Mouse (Mus musculus) heart, embryonic 13.5 days (tissue): ENCODE measurements around the gene Spindoc. TPM values are rescaled to one million over a fixed set of nuclear protein-coding genes. Genes with fewer than 3 reads are reported as not detected.
"Not testable (repeated sequence)": the region's sequence is repeated elsewhere in the genome, so short reads cannot be mapped to it uniquely, and the experiment has no call there.

Experiments
- ATAC-seq: fragments of 200-750 bp; cut with Nextera tagmentation; 2 replicates; pipeline ENCODE4 v1.8.0; 2017; ENCODE audit warnings: moderate TSS enrichment; ENCODE audit not compliant: insufficient number of reproducible peaks, low FRiP score, low TSS enrichment; ENCODE audit errors: extremely low read depth
- H3K27ac ChIP-seq: fragments of 300-500 bp; sonication (generic); replicated peaks from 2 replicates; pipeline ENCODE4 v1.5.1; 2015; ENCODE audit warnings: moderate library complexity, mild to moderate bottlenecking, inconsistent platforms
- H3K27me3 ChIP-seq: fragments of 300-500 bp; sonication (generic); replicated peaks from 2 replicates; pipeline ENCODE4 v1.6.1; 2015; ENCODE audit warnings: mild to moderate bottlenecking, inconsistent platforms
- H3K36me3 ChIP-seq: fragments of 300-500 bp; sonication (generic); 2 replicates; pipeline ENCODE4 v1.6.1; 2015; ENCODE audit warnings: mild to moderate bottlenecking, inconsistent platforms
- H3K4me1 ChIP-seq: fragments of 300-500 bp; sonication (generic); 2 replicates; pipeline ENCODE4 v1.6.1; 2015; ENCODE audit warnings: inconsistent platforms
- H3K4me2 ChIP-seq: fragments of 300-500 bp; sonication (generic); 2 replicates; pipeline ENCODE4 v1.6.1; 2015; ENCODE audit warnings: inconsistent platforms, mild to moderate bottlenecking, moderate library complexity
- H3K4me3 ChIP-seq: fragments of 300-500 bp; sonication (generic); 2 replicates; pipeline ENCODE4 v1.5.1; 2015; ENCODE audit warnings: moderate library complexity, mild to moderate bottlenecking, inconsistent platforms
- H3K9ac ChIP-seq: fragments of 300-500 bp; sonication (generic); 2 replicates; pipeline ENCODE4 v1.6.1; 2015; ENCODE audit warnings: inconsistent platforms, mild to moderate bottlenecking, moderate library complexity
- H3K9me3 ChIP-seq: fragments of 300-500 bp; sonication (generic); 2 replicates; pipeline ENCODE4 v1.6.1; 2016; ENCODE audit warnings: inconsistent platforms
- WGBS: fragments of 180-500 bp; shearing (Covaris S2); methylation state at CpG from one replicate; pipeline ENCODE4 v1.1.7; 2015; ENCODE audit warnings: mixed read lengths; 5-methylcytosine and 5-hydroxymethylcytosine counted together
- polyA plus RNA-seq: library from polyadenylated mRNA; unstranded; fragments of >200 nt; fragmentation: Nextera tagmentation; extraction: Ambion mirVana; gene quantifications from 2 replicates; pipeline ENCODE4 v1.2.1, GENCODE M21; 2015

Spindoc gene
- polyA plus RNA-seq, 1 experiment from 2014 or later: 18.8 TPM

DNA sequence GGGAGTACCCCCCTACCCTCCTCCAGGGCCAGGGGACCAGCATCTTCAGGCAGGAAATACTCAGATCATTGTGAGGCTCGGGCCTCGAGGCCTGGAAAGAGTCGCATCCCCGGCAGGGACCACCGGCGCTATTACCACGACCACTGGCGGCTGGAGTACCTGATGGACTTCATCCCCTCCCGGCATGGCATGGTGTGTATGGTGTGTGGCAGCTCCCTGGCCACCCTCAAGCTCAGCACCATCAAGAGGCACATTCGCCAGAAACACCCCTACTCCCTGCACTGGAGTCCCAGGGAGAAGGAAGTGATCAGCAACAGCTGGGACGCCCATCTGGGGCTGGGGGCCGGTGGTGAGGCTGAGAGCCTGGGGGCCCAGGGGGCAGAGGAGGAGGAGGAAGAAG, 37.3 kb upstream of the Spindoc start:
- H3K4me2 ChIP-seq: peak overlapping the region; percentile 71
- H3K4me1 ChIP-seq: peaks cover 80% of the 10 kb centered on the region
- peak overlapping the region; percentile 100 for H3K9ac ChIP-seq
- H3K9me3 ChIP-seq: no peaks in the 10 kb centered on the region
- peaks cover 53% of the 10 kb centered on the region for H3K36me3 ChIP-seq
- ATAC-seq: no peak
- H3K27ac ChIP-seq: no peak overlapping the region
- no peak overlapping the region for H3K4me3 ChIP-seq
- 66% methylated on average over 12 of the region's 12 CpGs for WGBS
- no peaks in the 10 kb centered on the region for H3K27me3 ChIP-seq

DNA sequence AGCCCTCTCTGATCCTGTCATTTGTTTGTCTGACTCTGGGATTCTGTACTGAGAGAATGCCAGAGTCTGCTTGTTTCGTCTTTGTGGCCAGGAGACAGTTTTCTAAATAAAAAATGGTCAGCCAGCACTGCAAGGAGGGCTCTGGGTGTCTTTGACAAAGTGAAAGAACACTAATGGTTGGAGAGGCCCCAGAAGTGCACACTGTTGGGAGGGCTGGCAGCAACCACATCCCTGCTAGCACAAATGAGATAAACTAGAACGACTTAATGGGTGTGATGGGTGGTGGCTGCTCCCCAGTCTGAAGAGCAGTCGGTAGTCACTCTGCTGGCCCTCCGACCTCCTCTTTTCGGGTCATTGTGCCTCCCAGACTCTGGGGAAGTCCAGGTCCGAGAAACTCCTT, 36.3 kb upstream of the Spindoc start:
- Histone ChIP-seq H3K9me3 (no peaks in the 10 kb centered on the region), H3K4me2 (peak overlapping the region; percentile 71), H3K4me3 (peak overlapping the region; percentile 82), H3K9ac (peak overlapping the region; percentile 100), H3K27me3 (no peaks in the 10 kb centered on the region), H3K4me1 (peaks cover 71% of the 10 kb centered on the region), H3K36me3 (peaks cover 43% of the 10 kb centered on the region), H3K27ac (peak overlapping the region; percentile 57; the same call in 1 of the 2 replicates)
- 12% methylated on average over 6 of the region's 6 CpGs for WGBS
- ATAC-seq: no peak

DNA sequence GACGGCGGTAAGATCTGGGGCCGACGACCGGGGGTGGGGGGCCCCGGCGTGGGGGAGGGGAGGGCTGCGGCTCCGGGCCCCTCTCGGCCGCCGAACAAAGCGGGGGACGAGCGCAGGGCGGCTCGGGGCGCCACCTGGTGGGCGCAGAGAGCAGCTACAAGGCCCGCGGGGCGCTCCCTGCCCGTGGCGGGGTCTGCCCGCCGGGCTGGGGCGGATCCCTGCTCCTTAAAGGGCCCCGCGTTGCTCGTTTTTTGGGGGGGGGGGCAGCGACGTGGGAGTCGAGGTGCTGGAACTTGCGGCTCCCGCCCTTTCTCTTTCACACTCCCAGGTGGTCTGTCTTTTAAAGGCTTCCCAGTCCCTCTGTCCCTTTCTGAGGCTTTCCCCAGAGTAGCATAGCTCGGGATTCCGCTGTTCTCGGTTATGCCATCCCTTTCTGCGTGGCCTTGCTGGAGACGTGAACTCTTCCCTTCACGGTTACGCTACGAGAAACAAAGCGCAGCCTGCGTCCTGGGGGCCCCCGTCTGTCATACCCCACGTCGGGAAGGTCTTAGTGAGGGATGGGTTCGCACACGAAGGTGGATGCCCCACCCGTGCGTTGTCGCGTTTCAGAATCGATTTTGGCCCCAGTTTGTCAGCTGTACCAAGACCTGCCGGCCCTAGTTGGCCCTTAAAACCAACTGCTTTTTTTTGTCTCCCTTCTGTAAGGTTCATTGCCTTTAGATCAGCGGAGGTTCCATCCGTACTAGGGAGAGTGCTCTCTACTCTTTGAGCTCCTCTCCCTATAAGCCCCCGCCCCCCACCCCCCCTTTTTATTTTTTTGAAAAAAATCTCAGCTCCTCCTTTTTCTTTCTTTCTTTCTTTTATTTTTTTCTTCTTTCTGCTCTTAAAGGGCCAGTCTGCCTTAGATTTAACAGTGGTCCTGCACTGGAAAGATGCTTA, 35.4 kb upstream of the Spindoc start:
- Histone ChIP-seq H3K4me1 (peaks cover 61% of the 10 kb centered on the region), H3K36me3 (peaks cover 35% of the 10 kb centered on the region), H3K9ac (peak overlapping the region; percentile 100), H3K27me3 (no peaks in the 10 kb centered on the region), H3K9me3 (no peaks in the 10 kb centered on the region), H3K4me2 (peak overlapping the region; percentile 71), H3K4me3 (peak overlapping the region; percentile 82), H3K27ac (peak overlapping the region; percentile 95)
- ATAC-seq: 0 out of 2 replicates have a peak, but pooled peaks have one; percentile 21
- under 1% methylated on average over 54 of the region's 59 CpGs for WGBS

DNA sequence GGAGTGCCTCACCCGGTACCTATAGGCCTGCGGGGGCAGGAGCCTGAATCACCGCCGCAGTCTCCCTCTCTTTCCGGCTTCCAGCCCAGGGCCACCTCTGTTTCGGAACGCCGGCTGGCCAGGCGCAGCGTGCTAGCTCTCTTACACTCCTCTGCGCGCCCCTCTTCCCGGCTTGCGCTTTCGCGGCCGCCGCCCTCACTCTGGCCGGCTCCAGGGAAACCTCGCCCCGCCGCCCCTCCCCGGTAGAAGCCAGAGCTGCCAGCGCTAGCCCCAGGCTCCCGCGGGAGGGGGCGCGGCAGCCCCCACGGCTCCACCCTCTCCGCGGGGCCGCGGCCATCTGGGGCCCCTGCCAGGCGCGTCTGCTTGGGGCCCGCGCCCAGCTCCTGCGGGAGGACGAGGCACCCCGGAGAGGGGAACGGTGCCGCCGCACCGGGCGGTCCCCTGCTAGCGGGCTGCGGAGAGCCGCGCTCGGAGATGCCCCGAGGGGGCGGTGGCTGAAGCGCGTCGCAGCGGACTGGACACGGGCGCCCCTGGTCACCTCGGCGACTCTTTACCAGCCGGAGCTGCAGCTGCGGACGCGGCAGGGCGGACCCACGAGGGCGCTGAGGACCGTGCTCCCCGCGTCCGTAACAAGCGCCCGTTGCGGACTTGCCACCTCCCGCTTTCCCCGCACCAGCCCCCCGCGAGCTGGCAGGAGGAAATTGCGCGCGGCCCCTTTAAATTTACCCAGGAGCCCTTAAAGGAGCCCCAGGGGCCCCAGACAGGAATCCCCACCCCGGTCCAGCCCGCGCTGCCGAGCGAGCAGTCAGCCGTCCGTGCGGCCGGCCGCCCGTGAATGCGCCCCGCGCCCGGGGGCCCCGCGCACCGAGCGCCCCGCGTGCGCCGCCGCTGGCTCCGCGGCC, 34.3 kb upstream of the Spindoc start, which contains the start of gene 2700081O15Rik:
2700081O15Rik (plus strand) TSS at position 792 of the 902 bp plus-strand sequence.
- H3K27me3 ChIP-seq: no peaks in the 10 kb centered on the region
- peaks cover 24% of the 10 kb centered on the region for H3K36me3 ChIP-seq
- H3K4me3 ChIP-seq: peak within 1 kb of the TSS; percentile 82
- peak within 1 kb of the TSS; percentile 100 for H3K9ac ChIP-seq
- H3K9me3 ChIP-seq: no peaks in the 10 kb centered on the region
- ATAC-seq: peak; percentile 49; the same call in 1 of the 2 replicates
- peak within 1 kb of the TSS; percentile 71 for H3K4me2 ChIP-seq
- under 1% methylated on average over 106 of the region's 107 CpGs for WGBS
- peak within 1 kb of the TSS; percentile 95 for H3K27ac ChIP-seq
- H3K4me1 ChIP-seq: peaks cover 50% of the 10 kb centered on the region

DNA sequence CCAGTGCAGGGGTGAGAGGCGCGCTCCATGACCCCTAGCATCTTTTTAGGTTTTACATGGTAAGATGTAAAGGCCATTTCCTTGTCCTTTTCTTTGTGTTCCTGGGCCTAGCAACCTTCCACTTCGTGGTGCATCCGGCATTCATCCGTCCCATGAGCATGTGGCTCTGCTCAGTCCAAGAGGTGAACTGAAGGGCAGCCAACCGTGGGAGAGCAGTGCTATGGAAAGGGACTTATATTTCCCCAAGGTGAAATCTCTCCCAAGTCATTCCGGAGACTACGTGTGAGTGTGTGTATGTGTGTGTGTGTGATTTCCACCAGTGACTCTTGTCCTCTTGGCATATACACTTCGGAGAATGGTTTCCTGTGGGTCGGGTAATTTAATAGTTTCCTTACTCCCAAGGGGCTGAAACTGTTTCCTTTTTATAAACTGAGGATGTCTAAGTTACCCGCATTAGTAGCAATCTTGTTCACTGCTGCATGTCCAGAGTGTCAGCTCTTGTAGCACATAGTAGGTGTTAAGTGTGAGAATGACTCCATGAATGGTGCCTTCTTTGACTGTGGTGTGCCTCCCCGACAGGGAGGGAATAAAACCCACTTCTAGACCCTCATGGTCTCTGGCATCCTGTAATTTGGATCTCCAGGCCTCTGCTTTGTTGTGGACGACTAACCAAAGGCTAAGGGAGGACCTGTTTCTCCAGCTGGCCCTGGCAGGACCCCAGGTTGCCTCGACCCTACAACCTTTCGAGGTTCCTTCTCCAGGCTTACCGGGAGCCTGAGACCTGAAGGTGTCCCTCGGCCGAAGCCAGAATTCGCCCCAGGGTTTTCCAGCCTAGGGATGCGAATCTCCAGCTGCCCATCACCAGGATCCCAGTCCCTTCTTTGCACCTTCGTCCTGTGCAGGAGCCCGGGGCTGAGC, 33.4 kb upstream of the Spindoc start:
- peaks cover 15% of the 10 kb centered on the region for H3K36me3 ChIP-seq
- peak overlapping the region; percentile 82 for H3K4me3 ChIP-seq
- H3K9me3 ChIP-seq: no peaks in the 10 kb centered on the region
- peak overlapping the region; percentile 100 for H3K9ac ChIP-seq
- H3K4me1 ChIP-seq: peaks cover 41% of the 10 kb centered on the region
- WGBS: 28% methylated on average over 22 of the region's 22 CpGs
- no peaks in the 10 kb centered on the region for H3K27me3 ChIP-seq
- peak overlapping the region; percentile 71 for H3K4me2 ChIP-seq
- peak overlapping the region; percentile 95 for H3K27ac ChIP-seq
- 0 out of 2 replicates have a peak, but pooled peaks have one; percentile 1 for ATAC-seq

DNA sequence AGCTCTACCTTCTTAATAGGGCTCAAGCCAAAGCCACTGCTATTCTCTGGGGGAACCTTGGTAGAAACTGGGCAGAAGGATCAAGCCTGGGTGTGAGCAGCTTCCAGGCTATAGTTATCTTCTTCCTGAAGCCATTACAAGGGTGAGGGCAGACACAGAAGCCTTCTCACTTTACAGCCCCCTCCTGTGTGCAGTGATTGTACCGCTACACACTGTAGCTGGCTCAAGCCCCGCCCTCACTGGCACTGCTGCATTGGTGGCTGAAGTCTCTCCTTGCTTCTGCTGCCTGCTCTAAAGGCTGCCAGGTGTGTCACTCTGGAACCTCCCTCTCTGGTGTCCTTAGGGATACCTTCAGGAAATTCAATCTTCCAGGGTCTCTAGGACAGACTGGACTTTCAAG, 29.6 kb upstream of the Spindoc start:
- H3K36me3 ChIP-seq: no peaks in the 10 kb centered on the region
- H3K4me1 ChIP-seq: peaks cover 14% of the 10 kb centered on the region
- 60% methylated on average over 2 of the region's 2 CpGs for WGBS
- no peak overlapping the region for H3K4me3 ChIP-seq
- H3K9ac ChIP-seq: no peak overlapping the region
- H3K4me2 ChIP-seq: no peak overlapping the region
- ATAC-seq: no peak
- no peak overlapping the region for H3K27ac ChIP-seq
- H3K27me3 ChIP-seq: no peaks in the 10 kb centered on the region
- H3K9me3 ChIP-seq: 0 out of 2 replicates have a peak, but pooled peaks cover 3% of the 10 kb centered on the region

DNA sequence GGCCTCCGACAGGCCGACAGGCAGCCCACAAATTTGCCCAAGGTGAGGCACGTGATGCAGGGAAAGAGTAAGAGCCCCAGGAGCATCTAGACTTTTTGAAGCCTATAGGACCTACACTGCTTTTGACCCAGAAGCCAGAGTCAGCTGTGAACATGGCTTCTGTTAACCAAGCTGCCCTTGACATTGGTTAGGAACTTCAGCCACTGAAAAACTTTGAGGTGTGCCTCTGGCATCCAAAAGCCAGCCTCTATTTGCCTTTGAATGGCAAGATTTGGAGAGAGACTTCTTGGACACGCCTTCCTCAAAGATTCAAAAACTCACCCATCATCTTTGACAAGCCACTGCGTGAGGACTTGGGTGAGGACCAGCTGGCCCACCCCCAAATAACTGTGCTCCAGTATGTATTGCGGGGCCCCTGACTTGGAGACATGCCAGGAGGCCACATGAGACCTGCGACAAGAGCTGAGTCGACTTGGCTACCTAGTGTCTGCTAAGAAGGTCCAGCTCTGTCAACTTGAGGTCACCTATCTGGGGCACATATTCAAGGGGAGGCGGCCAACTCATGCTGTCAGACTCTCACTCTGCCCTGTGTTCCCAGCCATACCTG, 21.9 kb upstream of the Spindoc start:
- WGBS: 54% methylated on average over 9 of the region's 9 CpGs
- Histone ChIP-seq H3K36me3 (no peaks in the 10 kb centered on the region), H3K9ac (no peak overlapping the region), H3K4me2 (no peak overlapping the region), H3K4me1 (peaks cover 12% of the 10 kb centered on the region), H3K9me3 (0 out of 2 replicates have a peak, but pooled peaks cover 3% of the 10 kb centered on the region), H3K27me3 (peaks cover 5% of the 10 kb centered on the region), H3K4me3 (no peak overlapping the region), H3K27ac (no peak overlapping the region)
- ATAC-seq: no peak

DNA sequence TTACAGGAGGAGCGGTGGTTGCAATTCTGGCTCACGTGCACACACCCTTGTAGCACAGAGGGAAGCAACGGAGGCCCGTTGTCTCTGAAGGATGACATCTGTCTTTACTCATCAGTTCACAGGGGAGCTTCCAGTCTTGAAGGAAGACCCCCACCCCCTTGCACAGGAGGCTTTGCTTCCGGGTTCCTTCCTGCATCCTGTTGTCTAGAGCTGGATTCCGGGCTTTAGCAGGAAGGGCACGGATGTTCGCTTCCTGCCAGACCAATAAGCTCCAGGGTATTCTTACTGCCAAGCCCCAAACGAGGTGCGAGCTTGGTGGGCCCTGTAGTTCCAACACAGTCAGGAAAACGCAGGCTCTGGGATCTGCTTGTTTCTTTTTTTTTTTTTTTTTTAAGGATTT, 17.8 kb upstream of the Spindoc start:
- Histone ChIP-seq H3K4me3 (no peak overlapping the region), H3K9ac (no peak overlapping the region), H3K36me3 (no peaks in the 10 kb centered on the region), H3K27me3 (peaks cover 11% of the 10 kb centered on the region), H3K27ac (peak overlapping the region; percentile 2; the same call in 1 of the 2 replicates), H3K4me2 (peak overlapping the region; percentile 42), H3K4me1 (peaks cover 12% of the 10 kb centered on the region), H3K9me3 (no peaks in the 10 kb centered on the region)
- 65% methylated on average over 11 of the region's 11 CpGs for WGBS
- ATAC-seq: no peak

DNA sequence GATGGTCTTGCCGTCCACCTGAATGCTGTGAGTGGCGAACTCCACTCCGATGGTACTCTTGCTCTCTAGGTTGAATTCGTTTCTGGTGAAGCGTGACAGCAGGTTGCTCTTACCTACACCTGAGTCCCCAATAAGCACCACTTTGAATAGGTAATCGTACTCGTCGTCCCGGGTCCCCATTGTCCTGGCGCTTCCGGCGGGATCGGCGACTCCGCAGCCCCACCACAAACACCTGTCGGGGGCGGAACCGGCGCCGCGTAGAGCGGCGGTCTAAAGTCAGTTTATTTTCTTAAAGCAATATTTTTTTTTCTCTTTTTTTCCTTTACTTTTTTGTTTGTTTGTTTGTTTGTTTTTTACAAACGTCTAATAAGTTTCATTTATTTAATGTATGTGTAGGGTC, 16.1 kb upstream of the Spindoc start:
- not testable (repeated sequence) for H3K36me3 ChIP-seq

More for the DNA sequence above, 16.1 kb upstream of the Spindoc start:
- WGBS: 32% methylated on average over 24 of the region's 24 CpGs
- H3K9ac ChIP-seq, ATAC-seq, H3K27ac ChIP-seq, H3K4me1 ChIP-seq, H3K9me3 ChIP-seq, H3K4me2 ChIP-seq, H3K4me3 ChIP-seq: not testable (repeated sequence)
- peaks cover 11% of the 10 kb centered on the region for H3K27me3 ChIP-seq
